Mouse (Mus musculus): ENCODE measurements around the gene Spryd4. TPM values are rescaled to one million over a fixed set of nuclear protein-coding genes. Genes with fewer than 3 reads are reported as not detected.

Spryd4 gene
- polyA plus RNA-seq, 1 experiment from 2014 or later = 30.8 TPM

DNA sequence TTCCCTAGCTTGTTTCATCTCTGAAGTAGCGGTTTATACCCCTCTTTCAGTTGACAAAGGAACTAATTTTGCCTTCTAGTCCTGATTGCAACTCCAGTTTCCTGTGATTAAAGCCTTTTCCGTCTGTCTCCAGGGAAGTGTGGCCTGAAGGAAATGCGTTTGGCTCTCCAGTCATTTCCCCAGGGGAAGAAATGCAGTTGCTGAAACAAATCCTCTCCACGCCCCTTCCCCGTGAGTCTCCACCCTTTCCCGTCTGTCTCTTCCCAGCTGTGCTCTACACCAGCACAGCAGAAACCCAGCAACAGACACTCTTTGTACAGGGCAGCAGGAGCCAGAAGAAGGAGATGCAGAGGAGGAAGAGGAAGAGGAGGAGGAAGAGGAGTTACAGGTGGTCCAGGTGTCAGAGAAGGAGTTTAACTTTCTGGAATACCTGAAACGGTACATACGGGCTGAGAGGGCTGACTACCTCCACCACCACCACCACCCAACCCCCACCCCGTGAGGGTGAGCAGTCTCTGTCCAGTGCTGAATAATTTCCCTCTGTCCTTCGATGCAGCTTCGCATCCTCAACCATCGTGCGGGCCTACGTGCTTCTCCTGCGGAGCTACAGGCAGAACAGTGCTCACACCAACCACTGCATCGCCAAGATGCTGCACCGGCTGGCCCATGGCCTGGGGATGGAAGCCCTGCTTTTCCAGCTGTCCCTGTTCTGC lies 35.6 kb upstream of the Spryd4 start:
- Histone ChIP-seq H3K36me3 (ENCODE audit: control insufficient read depth, insufficient read depth) (peaks cover 77% of the 10 kb centered on the region), H3K27me3 (ENCODE audit: control insufficient read depth, insufficient read depth, low read depth, low read length) (no peaks in the 10 kb centered on the region), H3K9ac (ENCODE audit: low read depth, low read length) (no peak overlapping the region), H3K9me3 (replicated peaks; ENCODE audit: control insufficient read depth, low read length) (no peaks in the 10 kb centered on the region), H3K27ac (ENCODE audit: low read length) (0 out of 2 replicates have a peak overlapping the region, but pooled peaks have one; percentile 35), H3K4me3 (ENCODE audit: low read depth, low read length) (no peak overlapping the region), H3K4me2 (ENCODE audit: low read depth, low read length) (no peak overlapping the region), H3K4me1 (ENCODE audit: control insufficient read depth, low read depth, low read length) (no peaks in the 10 kb centered on the region)
- 0 out of 2 replicates have a peak, but pooled peaks have one; percentile 25 for ATAC-seq (ENCODE audit: low read depth)
- WGBS (ENCODE audit: insufficient replicate concordance) = 86% methylated on average over 17 of the region's 17 CpGs

GRCm38 (mm10) chr10:128244121-128244520 lies 32.5 kb upstream of the Spryd4 start:
- no peak for ATAC-seq (ENCODE audit: low read depth)
- H3K4me1 ChIP-seq (ENCODE audit: control insufficient read depth, low read depth, low read length) = peaks cover 4% of the 10 kb centered on the region; the same call in 1 of the 2 replicates
- no peak overlapping the region for H3K9ac ChIP-seq (ENCODE audit: low read depth, low read length)
- no peak overlapping the region for H3K27ac ChIP-seq (ENCODE audit: low read length)
- no peak overlapping the region for H3K4me2 ChIP-seq (ENCODE audit: low read depth, low read length)
- H3K9me3 ChIP-seq (replicated peaks; ENCODE audit: control insufficient read depth, low read length) = no peaks in the 10 kb centered on the region
- 89% methylated on average over 15 of the region's 15 CpGs for WGBS (ENCODE audit: insufficient replicate concordance)
- no peak overlapping the region for H3K4me3 ChIP-seq (ENCODE audit: low read depth, low read length)
- no peaks in the 10 kb centered on the region for H3K27me3 ChIP-seq (ENCODE audit: control insufficient read depth, insufficient read depth, low read depth, low read length)
- peaks cover 66% of the 10 kb centered on the region for H3K36me3 ChIP-seq (ENCODE audit: control insufficient read depth, insufficient read depth)

DNA sequence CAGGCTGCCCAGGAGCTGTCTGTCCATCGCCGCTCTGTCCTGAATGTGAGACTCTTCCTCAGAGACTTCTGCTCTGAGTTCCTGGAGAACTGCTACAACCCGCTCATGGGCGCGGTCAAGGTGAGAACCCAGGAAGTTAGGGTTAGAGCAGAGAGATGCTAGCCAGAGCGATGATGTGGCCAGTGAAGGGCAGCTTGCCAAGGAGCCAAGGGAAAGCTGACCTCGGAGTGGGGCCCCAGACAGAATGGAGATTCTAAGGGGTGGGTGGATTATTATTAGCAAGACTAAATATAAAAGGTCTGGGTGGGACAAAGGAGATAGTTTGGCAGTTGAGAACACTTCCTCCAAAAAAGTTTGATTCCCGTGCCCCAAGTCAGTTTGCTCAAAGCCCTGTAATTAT lies 31.6 kb upstream of the Spryd4 start:
- Histone ChIP-seq H3K4me2 (ENCODE audit: low read depth, low read length) (no peak overlapping the region), H3K9me3 (replicated peaks; ENCODE audit: control insufficient read depth, low read length) (no peaks in the 10 kb centered on the region), H3K4me3 (ENCODE audit: low read depth, low read length) (no peak overlapping the region), H3K36me3 (ENCODE audit: control insufficient read depth, insufficient read depth) (peaks cover 63% of the 10 kb centered on the region), H3K27ac (ENCODE audit: low read length) (no peak overlapping the region), H3K9ac (ENCODE audit: low read depth, low read length) (no peak overlapping the region), H3K4me1 (ENCODE audit: control insufficient read depth, low read depth, low read length) (peaks cover 4% of the 10 kb centered on the region), H3K27me3 (ENCODE audit: control insufficient read depth, insufficient read depth, low read depth, low read length) (no peaks in the 10 kb centered on the region)
- 90% methylated on average over 8 of the region's 8 CpGs for WGBS (ENCODE audit: insufficient replicate concordance)
- ATAC-seq (ENCODE audit: low read depth) = no peak

- Histone ChIP-seq H3K27ac (ENCODE audit: low read length) (no peak overlapping the region), H3K4me3 (ENCODE audit: low read depth, low read length) (no peak overlapping the region), H3K4me2 (ENCODE audit: low read depth, low read length) (no peak overlapping the region), H3K4me1 (ENCODE audit: control insufficient read depth, low read depth, low read length) (peaks cover 9% of the 10 kb centered on the region), H3K9me3 (replicated peaks; ENCODE audit: control insufficient read depth, low read length) (no peaks in the 10 kb centered on the region), H3K36me3 (ENCODE audit: control insufficient read depth, insufficient read depth) (peaks cover 41% of the 10 kb centered on the region), H3K9ac (ENCODE audit: low read depth, low read length) (no peak overlapping the region), H3K27me3 (ENCODE audit: control insufficient read depth, insufficient read depth, low read depth, low read length) (no peaks in the 10 kb centered on the region)
- no peak for ATAC-seq (ENCODE audit: low read depth)
- WGBS (ENCODE audit: insufficient replicate concordance) = 44% methylated on average over 18 of the region's 18 CpGs
Observed at GRCm38 (mm10) chr10:128240131-128240530, 28.5 kb upstream of the Spryd4 start.

- H3K36me3 ChIP-seq (ENCODE audit: control insufficient read depth, insufficient read depth) = peaks cover 33% of the 10 kb centered on the region
- no peak overlapping the region for H3K4me2 ChIP-seq (ENCODE audit: low read depth, low read length)
- no peak overlapping the region for H3K27ac ChIP-seq (ENCODE audit: low read length)
- no peak overlapping the region for H3K4me3 ChIP-seq (ENCODE audit: low read depth, low read length)
- no peaks in the 10 kb centered on the region for H3K9me3 ChIP-seq (replicated peaks; ENCODE audit: control insufficient read depth, low read length)
- H3K27me3 ChIP-seq (ENCODE audit: control insufficient read depth, insufficient read depth, low read depth, low read length) = no peaks in the 10 kb centered on the region
- WGBS (ENCODE audit: insufficient replicate concordance) = 72% methylated on average over 4 of the region's 4 CpGs
- no peak overlapping the region for H3K9ac ChIP-seq (ENCODE audit: low read depth, low read length)
- no peak for ATAC-seq (ENCODE audit: low read depth)
- peaks cover 10% of the 10 kb centered on the region for H3K4me1 ChIP-seq (ENCODE audit: control insufficient read depth, low read depth, low read length)
Observed at GRCm38 (mm10) chr10:128239140-128239539, 27.5 kb upstream of the Spryd4 start.

DNA sequence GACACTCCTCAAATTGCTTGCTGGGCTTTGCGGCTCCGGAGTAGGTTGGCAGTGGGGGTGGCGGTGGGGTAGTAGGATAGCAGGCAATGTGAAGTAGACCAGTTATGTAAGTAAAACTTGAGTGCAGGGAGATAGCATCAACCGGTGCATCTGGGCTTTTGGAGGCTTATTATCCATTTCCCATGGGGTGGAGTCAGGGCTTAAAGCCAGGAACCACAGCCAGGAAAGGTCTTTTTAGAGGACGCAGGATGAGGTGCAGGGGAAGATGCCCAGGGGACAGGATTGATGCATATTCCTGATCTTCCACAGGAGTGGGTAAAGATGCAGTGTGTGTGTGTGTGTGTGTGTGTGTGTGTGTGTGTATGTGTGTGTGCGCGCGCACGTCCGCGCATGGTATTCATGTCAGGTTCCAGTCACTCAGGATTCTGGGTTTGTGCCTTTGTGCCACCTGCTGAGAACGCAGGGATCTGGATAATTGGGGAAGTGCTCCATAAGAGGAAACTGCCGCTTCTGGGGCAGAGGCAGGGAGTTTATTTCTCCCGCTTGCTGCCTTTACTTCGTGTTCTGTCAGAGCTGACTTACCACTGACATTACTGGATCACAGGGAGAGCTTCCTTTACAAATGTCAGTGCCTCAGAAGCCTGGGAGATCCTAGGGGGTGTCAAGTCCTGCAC lies 26.3 kb upstream of the Spryd4 start:
- H3K36me3 ChIP-seq (ENCODE audit: control insufficient read depth, insufficient read depth) = peaks cover 23% of the 10 kb centered on the region
- 75% methylated on average over 15 of the region's 15 CpGs for WGBS (ENCODE audit: insufficient replicate concordance)
- H3K27ac ChIP-seq (ENCODE audit: low read length) = no peak overlapping the region; the same call in 1 of the 2 replicates

GRCm38 (mm10) chr10:128236321-128236720 lies 24.7 kb upstream of the Spryd4 start:
- no peaks in the 10 kb centered on the region for H3K27me3 ChIP-seq (ENCODE audit: control insufficient read depth, insufficient read depth, low read depth, low read length)
- peaks cover 19% of the 10 kb centered on the region for H3K4me1 ChIP-seq (ENCODE audit: control insufficient read depth, low read depth, low read length)
- H3K9me3 ChIP-seq (replicated peaks; ENCODE audit: control insufficient read depth, low read length) = no peaks in the 10 kb centered on the region
- H3K9ac ChIP-seq (ENCODE audit: low read depth, low read length) = no peak overlapping the region
- WGBS (ENCODE audit: insufficient replicate concordance) = 67% methylated on average over 4 of the region's 4 CpGs
- no peak overlapping the region for H3K27ac ChIP-seq (ENCODE audit: low read length)
- no peak overlapping the region for H3K4me2 ChIP-seq (ENCODE audit: low read depth, low read length)
- ATAC-seq (ENCODE audit: low read depth) = no peak
- H3K4me3 ChIP-seq (ENCODE audit: low read depth, low read length) = no peak overlapping the region
- H3K36me3 ChIP-seq (ENCODE audit: control insufficient read depth, insufficient read depth) = peaks cover 13% of the 10 kb centered on the region

More for the DNA sequence above, 26.3 kb upstream of the Spryd4 start:
- H3K9ac ChIP-seq (ENCODE audit: low read depth, low read length) = no peak overlapping the region
- H3K27me3 ChIP-seq (ENCODE audit: control insufficient read depth, insufficient read depth, low read depth, low read length) = no peaks in the 10 kb centered on the region
- peaks cover 17% of the 10 kb centered on the region for H3K4me1 ChIP-seq (ENCODE audit: control insufficient read depth, low read depth, low read length)
- H3K4me2 ChIP-seq (ENCODE audit: low read depth, low read length) = no peak overlapping the region
- H3K4me3 ChIP-seq (ENCODE audit: low read depth, low read length) = no peak overlapping the region
- ATAC-seq (ENCODE audit: low read depth) = no peak
- no peaks in the 10 kb centered on the region for H3K9me3 ChIP-seq (replicated peaks; ENCODE audit: control insufficient read depth, low read length)

- Histone ChIP-seq H3K4me1 (ENCODE audit: control insufficient read depth, low read depth, low read length) (peaks cover 33% of the 10 kb centered on the region), H3K27me3 (ENCODE audit: control insufficient read depth, insufficient read depth, low read depth, low read length) (no peaks in the 10 kb centered on the region), H3K9me3 (replicated peaks; ENCODE audit: control insufficient read depth, low read length) (no peaks in the 10 kb centered on the region), H3K9ac (ENCODE audit: low read depth, low read length) (peak overlapping the region; percentile 88), H3K27ac (ENCODE audit: low read length) (peak overlapping the region; percentile 95), H3K36me3 (ENCODE audit: control insufficient read depth, insufficient read depth) (no peaks in the 10 kb centered on the region), H3K4me3 (ENCODE audit: low read depth, low read length) (peak overlapping the region; percentile 84), H3K4me2 (ENCODE audit: low read depth, low read length) (peak overlapping the region; percentile 89)
- WGBS (ENCODE audit: insufficient replicate concordance) = under 1% methylated on average over 14 of the region's 14 CpGs
- peak; percentile 32 for ATAC-seq (ENCODE audit: low read depth)
Observed at GRCm38 (mm10) chr10:128232420-128232985, 20.9 kb upstream of the Spryd4 start.

Measured in liver, embryonic 16.5 days (tissue).